Mouse (Mus musculus): ENCODE data around the gene Tlx1.

Tlx1 gene

GRCm38 (mm10) chr19:45150490-45151181, at the start of gene Tlx1:
Tlx1 (plus strand) TSS chr19:45150680.
- DNase-seq (ENCODE audit: low spot score) = no peak

GRCm38 (mm10) chr19:45105591-45105990, 44.9 kb upstream of the Tlx1 start:
- DNase-seq (ENCODE audit: low spot score) = no peak

- no peak for DNase-seq (ENCODE audit: low spot score)
These were observed 43.8 kb upstream of the Tlx1 start for GRCm38 (mm10) chr19:45106689-45107088.

- DNase-seq (ENCODE audit: low spot score) = no peak
These were observed 39.8 kb upstream of the Tlx1 start for GRCm38 (mm10) chr19:45110681-45111080.

GRCm38 (mm10) chr19:45112444-45112843, 38.0 kb upstream of the Tlx1 start:
- no peak for DNase-seq (ENCODE audit: low spot score)

GRCm38 (mm10) chr19:45113791-45114460, 36.6 kb upstream of the Tlx1 start:
- peak; percentile 73 for DNase-seq (ENCODE audit: low spot score)

- DNase-seq (ENCODE audit: low spot score) = no peak
These were observed 35.7 kb upstream of the Tlx1 start for GRCm38 (mm10) chr19:45114772-45115171.

GRCm38 (mm10) chr19:45116798-45117197, 33.7 kb upstream of the Tlx1 start:
- peak; percentile 73 for DNase-seq (ENCODE audit: low spot score)

GRCm38 (mm10) chr19:45131966-45132628, 18.4 kb upstream of the Tlx1 start:
- no peak for DNase-seq (ENCODE audit: low spot score)

- no peak for DNase-seq (ENCODE audit: low spot score)
These were observed 7.9 kb upstream of the Tlx1 start for GRCm38 (mm10) chr19:45142531-45142930.

GRCm38 (mm10) chr19:45143214-45143895, 7.1 kb upstream of the Tlx1 start:
- DNase-seq (ENCODE audit: low spot score) = peak; percentile 63

GRCm38 (mm10) chr19:45147071-45147470, 3.4 kb upstream of the Tlx1 start:
- DNase-seq (ENCODE audit: low spot score) = no peak

GRCm38 (mm10) chr19:45151361-45152182, 1.1 kb downstream of the Tlx1 start:
- DNase-seq (ENCODE audit: low spot score) = no peak

GRCm38 (mm10) chr19:45152183-45152650, 1.7 kb downstream of the Tlx1 start:
- DNase-seq (ENCODE audit: low spot score) = no peak

- DNase-seq (ENCODE audit: low spot score) = no peak
These were observed 3.0 kb downstream of the Tlx1 start for GRCm38 (mm10) chr19:45153311-45154058.

- no peak for DNase-seq (ENCODE audit: low spot score)
These were observed 3.5 kb downstream of the Tlx1 start for GRCm38 (mm10) chr19:45154059-45154386.

GRCm38 (mm10) chr19:45154521-45154920, 4.0 kb downstream of the Tlx1 start:
- DNase-seq (ENCODE audit: low spot score) = no peak

- DNase-seq (ENCODE audit: low spot score) = no peak
These were observed 4.8 kb downstream of the Tlx1 start for GRCm38 (mm10) chr19:45155141-45155790.

- DNase-seq (ENCODE audit: low spot score) = no peak
These were observed 5.3 kb downstream of the Tlx1 start for GRCm38 (mm10) chr19:45155791-45156186.

GRCm38 (mm10) chr19:45156381-45156780, 5.9 kb downstream of the Tlx1 start:
- no peak for DNase-seq (ENCODE audit: low spot score)

Measured in retina, embryonic 14.5 days (tissue).